7 mouse cellular contexts compared by ENCODE assay signal in the genomic region with DNA sequence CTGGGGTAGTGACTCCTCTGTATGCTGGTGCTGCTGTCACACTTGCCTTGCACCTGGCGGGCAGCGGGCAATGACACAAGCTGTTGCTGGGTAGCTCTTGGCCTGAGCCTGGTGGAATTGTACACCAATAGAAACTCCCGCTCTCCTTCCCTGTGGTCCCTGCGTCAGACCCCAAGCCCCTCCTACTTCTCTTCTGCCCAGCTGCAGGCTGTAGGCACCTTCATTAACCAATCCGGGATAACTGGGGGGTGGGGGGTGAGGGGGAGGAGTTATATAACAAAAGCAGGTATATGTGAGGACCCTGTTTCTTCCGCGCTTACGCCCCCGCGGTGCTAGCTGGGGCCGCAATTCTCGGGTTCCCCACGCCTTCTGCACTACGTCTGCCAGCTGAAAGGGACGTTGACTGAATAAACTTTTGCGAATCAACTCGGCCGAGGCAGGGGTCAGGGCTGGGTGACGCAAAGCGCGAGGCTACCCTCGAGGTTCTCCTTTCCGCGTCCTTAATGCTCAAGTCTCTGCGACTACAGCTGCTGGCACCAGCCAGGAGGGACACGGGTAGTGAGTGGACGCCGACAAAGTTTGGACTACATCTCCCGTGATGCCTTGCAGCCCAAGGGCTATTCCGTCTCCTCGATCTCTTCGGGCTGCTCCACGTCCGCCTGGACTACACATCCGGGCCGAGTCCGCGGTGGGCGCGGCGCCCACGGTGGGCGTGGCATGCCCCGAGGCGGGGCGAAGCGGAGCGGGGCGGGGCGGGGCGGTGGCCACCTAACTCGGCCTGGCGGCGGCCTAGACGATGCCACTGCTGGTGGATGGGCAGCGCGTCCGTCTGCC. TPM values are rescaled to one million over a fixed set of nuclear protein-coding genes. Genes with fewer than 3 reads are reported as not detected.
DNase-seq lines count a peak whose midpoint lies in the region; ATAC-seq lines count a peak whose summit lies in the region.

Ntan1 (plus strand) TSS at position 286 of the 834 bp plus-strand sequence.

- peak; percentile 95 for DNase-seq in adrenal gland, adult 8-10 months
- peak; percentile 96 for DNase-seq in embryo, embryonic 9.5 days (ENCODE audit: extremely low spot score)
- DNase-seq in gastrocnemius, postnatal 4 days (ENCODE audit: low spot score in 2 of 2): peak; percentile 96 to 98
- DNase-seq in left cerebral cortex, postnatal 36 days (ENCODE audit: low spot score in 2 of 2): peak; percentile 95 to 96
- DNase-seq in midbrain, embryonic 11.5 days (ENCODE audit: low spot score, missing footprints): peak; percentile 99
- peak; percentile 97 for DNase-seq in skeletal muscle tissue, adult 2 months (ENCODE audit: low read depth, low spot score)

- peak within 1 kb of the TSS; percentile 83 for H3K9ac ChIP-seq in intestine, embryonic 16.5 days (ENCODE audit: low read depth, low read length)
- peak within 1 kb of the TSS; percentile 85 for H3K9ac ChIP-seq in midbrain, embryonic 11.5 days (ENCODE audit: low read length)

- no peaks in the 10 kb centered on the region for H3K36me3 ChIP-seq in intestine, embryonic 16.5 days (ENCODE audit: control insufficient read depth, insufficient read depth, low read length)
- H3K36me3 ChIP-seq in midbrain, embryonic 11.5 days (ENCODE audit: control insufficient read depth, insufficient read depth, low read length): no peaks in the 10 kb centered on the region

- intact Hi-C loops in left cerebral cortex, postnatal 36 days (cut with DNase I): no loop called here

- H3K4me1 ChIP-seq in intestine, embryonic 16.5 days (ENCODE audit: control insufficient read depth, insufficient read depth, low read length): peaks cover 10% of the 10 kb centered on the region
- peaks cover 9% of the 10 kb centered on the region for H3K4me1 ChIP-seq in midbrain, embryonic 11.5 days (ENCODE audit: control insufficient read depth, insufficient read depth, low read length)

- peak within 1 kb of the TSS; percentile 81 for H3K4me2 ChIP-seq in intestine, embryonic 16.5 days (ENCODE audit: low read depth, low read length)
- H3K4me2 ChIP-seq in midbrain, embryonic 11.5 days: peak within 1 kb of the TSS; percentile 71

- peak within 1 kb of the TSS; percentile 94 for H3K27ac ChIP-seq in intestine, embryonic 16.5 days (ENCODE audit: low read length)
- H3K27ac ChIP-seq in midbrain, embryonic 11.5 days (ENCODE audit: low read depth, low read length): peak within 1 kb of the TSS; percentile 88

- ATAC-seq in intestine, embryonic 16.5 days: peak; percentile 97
- peak; percentile 96 for ATAC-seq in midbrain, embryonic 11.5 days (ENCODE audit: low FRiP score)

- under 1% methylated on average over 58 of the region's 58 CpGs for WGBS in intestine, embryonic 16.5 days
- WGBS in midbrain, embryonic 11.5 days: under 1% methylated on average over 58 of the region's 58 CpGs

- peak within 1 kb of the TSS; percentile 84 for H3K4me3 ChIP-seq in intestine, embryonic 16.5 days (ENCODE audit: low read length)
- peak within 1 kb of the TSS; percentile 75 for H3K4me3 ChIP-seq in midbrain, embryonic 11.5 days (ENCODE audit: low read depth, low read length)

- no peaks in the 10 kb centered on the region for H3K27me3 ChIP-seq in intestine, embryonic 16.5 days (replicated peaks; ENCODE audit: control insufficient read depth, insufficient read depth, low read length)
- no peaks in the 10 kb centered on the region for H3K27me3 ChIP-seq in midbrain, embryonic 11.5 days (ENCODE audit: control insufficient read depth, insufficient read depth, low read length)

- H3K9me3 ChIP-seq in intestine, embryonic 16.5 days (ENCODE audit: control insufficient read depth, low read length): no peaks in the 10 kb centered on the region
- no peaks in the 10 kb centered on the region for H3K9me3 ChIP-seq in midbrain, embryonic 11.5 days (ENCODE audit: control insufficient read depth, low read length)

RNA-seq across cellular contexts. Expression of gene Ntan1, which starts in this region (rescaled TPM):
- 10 to 100 TPM; 56.4 to 67.5 (median 61.9) TPM for total RNA-seq in adrenal gland, adult 8-10 months (2022)
- total RNA-seq in gastrocnemius, postnatal 4 days (2021): 10 to 100 TPM; 66.6 to 72.3 TPM
- polyA plus RNA-seq in intestine, embryonic 16.5 days (2015; fragmentation: Nextera tagmentation; extraction: Ambion mirVana): 143 and 148 TPM in 2 replicates
- total RNA-seq in left cerebral cortex, postnatal 36 days (2021): 10 to 100 TPM; 99.3 to 99.7 TPM
- polyA plus RNA-seq in midbrain, embryonic 11.5 days (2014; fragmentation: Nextera tagmentation; extraction: Ambion mirVana): 160 and 167 TPM in 2 replicates

Comparison
In these comparisons a context has a peak if more than half of its experiments do, and no peak if none do; other contexts are left out.
1. Peak in every context shown above with its lines: DNase-seq, ATAC-seq, H3K4me3 ChIP-seq and H3K27ac ChIP-seq.